Mouse (Mus musculus): Measurements from ENCODE around the gene Gns.

Gns gene

DNA sequence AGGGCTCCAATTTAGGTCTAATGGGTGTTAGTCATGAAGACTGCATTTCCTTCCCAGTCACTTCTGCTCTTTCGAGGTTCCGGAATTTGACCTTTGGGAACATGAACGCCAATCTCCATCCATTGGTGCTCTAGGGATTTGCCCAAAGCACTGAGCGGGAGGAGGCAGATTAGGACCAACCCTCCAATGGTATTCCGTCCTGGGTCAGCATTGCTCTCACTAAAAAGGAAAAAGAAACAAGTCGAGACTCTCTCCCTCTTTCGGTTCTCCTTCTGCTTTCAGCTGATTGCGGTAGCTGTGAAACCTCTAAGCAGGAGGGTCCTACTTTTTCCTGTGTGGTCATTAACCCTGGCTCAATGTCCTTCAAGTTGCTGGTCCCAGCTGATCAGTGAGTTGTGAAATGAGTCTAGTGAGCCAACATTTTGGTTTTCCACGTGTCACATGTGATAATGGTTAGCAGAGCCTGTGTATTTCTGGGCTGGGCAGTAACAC is 937 bp downstream of the Gns start:
- peak; percentile 84 for DNase-seq (ENCODE audit: low read depth)

DNA sequence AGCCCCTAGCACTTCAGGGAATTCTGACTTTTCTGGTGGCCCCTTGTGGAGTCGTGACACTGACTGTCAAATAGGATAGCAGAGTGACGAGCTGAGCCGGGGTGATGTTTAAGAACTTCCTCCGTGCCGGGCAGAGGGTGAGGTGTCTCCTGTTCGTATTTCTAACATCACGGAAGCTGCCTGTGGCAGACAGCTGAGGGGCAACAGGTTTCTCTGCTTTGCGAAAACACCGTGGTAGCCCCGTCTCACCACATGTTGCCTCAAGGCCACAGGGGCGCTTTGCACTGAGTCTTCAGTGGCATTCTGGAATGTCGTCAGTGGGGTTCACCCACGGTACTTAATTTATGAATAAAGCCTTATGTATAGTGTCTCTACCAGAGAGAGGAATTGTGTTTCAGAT is 2.4 kb downstream of the Gns start:
- DNase-seq (ENCODE audit: low read depth), result no peak

DNA sequence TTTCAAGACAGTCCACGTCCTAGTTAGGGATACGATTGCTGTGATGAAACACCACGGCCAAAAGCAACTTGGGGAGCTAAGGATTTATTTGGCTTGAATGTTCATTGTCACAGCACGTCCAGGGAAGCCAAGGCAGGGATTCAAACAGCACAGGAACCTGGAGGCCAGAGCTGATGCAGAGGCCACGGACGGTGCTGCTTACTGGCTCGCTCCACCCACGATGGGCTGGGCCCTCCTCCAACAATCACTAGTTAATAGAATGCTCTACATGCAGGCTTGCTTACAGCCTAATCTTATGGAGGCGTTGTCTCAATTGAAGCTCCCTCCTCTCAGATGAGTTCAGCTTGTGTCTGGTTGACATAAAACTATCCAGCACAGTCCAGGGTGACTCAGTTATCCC is 2.9 kb downstream of the Gns start:
- no peak for DNase-seq (ENCODE audit: low read depth)

DNA sequence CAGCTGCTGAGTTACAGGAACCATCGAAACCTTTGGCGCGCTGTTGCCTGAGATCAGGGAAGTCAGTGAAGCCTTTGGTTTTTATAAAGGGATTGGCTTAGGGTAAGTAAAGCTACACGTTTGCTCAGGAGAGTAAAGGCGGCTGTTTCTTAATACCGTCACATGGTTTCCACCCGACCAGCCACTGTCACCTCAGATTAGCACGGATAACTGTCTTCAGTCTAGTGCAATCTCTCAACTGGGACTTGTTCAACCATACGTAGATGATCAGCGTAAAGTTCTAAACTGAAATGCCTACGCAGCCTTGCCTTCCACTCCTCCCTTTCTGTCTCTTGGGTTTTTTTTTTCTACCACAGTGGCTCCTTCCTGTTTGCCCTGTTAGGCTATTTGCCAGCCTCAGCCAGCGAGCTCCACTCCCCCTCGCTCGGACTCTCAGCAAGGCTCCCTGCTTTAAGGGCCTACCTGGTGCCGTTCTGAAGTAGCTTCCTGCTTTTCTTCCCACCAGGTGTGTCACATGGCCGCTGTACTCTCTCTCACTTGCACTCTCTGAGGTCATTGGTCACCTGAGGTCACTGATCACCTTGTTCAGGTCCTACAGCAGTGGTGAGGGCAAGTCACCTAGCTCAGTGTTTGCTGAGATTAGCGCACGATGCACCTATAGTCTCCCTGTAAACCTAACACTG is 4.0 kb downstream of the Gns start:
- no peak for DNase-seq (ENCODE audit: low read depth)

DNA sequence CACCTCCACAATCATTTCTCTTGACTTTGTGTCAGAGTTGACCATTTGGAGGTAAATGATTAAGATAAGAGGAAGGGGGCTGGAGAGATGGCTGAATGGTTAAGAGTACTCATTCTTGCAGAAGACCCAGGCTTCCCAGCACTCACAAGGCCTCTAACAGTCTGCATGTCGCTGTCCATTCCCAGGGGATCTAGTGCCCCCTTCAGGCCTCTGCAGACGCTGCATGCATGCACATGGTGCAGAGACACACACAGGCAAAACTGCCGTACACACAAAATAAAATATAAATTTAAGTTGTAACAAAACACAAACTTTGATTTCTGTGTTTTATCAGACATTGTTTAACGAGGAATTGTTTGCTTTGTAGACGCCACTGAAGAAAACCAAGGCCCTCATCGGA is 5.9 kb downstream of the Gns start:
- DNase-seq (ENCODE audit: low read depth), result peak; percentile 25

DNA sequence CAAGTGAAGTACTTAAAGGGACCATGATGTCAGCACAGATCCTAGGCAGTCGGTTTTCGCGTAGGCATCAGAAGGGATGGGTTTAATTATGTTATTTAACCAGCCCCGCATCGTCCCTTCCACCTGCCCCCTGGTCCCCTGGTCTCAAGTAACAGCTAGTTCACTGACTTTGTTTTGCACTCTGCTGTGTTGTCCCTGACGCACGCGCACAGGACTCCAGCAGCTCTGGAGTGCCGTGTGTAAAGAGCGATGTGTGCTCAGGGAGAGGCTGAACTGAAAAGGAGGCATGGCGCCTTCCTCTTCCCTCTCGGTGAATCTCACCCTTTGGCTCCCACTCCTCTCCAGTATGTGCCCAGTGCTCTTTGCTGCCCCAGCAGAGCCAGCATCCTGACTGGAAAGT is 9.1 kb downstream of the Gns start:
- no peak for DNase-seq (ENCODE audit: low read depth)

DNA sequence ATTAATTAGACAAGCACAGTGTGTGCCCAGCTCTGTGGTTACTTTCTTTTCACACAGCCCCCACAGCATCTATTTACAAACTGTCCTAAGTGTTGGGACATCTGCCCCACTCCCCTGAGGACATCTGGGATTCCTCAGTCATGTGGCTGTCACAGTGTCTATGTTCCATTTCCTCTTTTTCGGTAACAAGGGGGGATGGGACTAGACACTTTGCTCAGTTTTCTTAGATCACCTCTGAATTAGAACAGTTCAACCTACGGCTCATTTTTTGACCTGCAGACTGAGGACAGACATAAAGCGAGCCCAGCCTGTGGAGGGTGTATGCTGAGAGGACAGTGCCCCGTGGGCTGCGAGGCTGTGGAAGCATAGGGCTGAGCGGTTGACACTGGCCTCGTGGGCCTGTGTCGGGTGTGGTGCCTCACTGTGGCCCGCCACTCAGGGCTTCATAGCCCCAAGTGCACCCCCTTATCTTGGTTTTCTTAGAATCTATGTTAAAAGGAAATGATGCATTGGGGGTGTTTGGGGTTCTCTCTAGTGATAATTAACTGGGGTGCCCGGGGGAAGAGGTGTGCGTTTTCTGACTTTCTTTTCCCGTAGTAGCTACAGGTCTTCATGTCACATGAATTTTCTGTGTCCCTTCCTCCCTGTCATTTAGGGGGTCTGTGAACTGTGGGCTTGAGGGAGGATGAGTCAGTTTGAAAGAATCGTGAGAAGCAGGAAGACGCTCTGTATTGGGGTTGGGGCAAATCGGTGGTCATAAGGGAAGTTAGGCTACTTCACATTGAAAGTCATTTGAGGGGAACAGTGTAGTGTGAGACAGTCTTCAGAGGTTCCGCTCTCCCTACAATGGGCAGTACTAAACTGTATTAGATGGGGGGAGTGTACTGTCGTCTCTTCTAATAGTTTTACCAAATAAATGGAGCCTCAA is 10.1 kb downstream of the Gns start:
- DNase-seq (ENCODE audit: low read depth), result no peak

DNA sequence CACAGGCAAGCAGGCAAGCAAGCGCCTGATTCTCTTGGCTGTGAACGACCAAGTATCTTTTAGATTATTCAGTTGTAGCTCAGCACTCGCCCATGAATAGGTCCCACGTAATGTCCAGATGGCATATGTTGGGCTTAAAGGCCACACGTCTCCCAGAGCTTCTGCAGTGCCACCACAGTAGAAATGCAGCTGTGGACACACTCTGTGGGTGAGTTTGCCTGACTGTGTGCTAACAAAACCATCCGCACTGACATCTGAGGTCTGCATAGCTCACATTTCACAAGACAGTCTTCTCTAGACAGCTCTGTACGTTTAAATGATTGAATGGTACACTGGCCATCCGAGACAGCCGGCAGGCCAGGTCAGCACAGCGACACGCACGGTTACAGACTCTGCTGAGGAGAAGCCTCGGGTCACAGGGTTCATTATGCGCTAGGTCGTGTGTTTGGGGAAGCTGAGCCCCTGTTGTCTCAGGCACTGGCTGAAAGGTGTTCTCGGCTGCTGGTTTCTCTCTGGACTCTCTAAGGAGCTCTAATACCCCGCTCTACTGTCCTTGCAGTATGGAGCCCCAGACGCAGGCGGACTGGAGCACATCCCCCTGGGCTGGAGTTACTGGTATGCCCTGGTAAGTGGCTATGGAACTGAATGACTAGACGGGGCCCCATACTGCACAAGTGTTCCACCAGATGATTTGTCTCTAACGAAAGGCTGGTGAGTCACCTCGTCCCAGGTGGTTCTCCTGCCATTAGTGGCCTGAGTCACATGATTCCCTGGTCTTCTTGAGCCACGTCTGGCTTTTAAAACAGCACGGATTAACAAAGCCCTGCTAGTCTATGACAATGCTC is 11.0 kb downstream of the Gns start:
- no peak for DNase-seq (ENCODE audit: low read depth)

DNA sequence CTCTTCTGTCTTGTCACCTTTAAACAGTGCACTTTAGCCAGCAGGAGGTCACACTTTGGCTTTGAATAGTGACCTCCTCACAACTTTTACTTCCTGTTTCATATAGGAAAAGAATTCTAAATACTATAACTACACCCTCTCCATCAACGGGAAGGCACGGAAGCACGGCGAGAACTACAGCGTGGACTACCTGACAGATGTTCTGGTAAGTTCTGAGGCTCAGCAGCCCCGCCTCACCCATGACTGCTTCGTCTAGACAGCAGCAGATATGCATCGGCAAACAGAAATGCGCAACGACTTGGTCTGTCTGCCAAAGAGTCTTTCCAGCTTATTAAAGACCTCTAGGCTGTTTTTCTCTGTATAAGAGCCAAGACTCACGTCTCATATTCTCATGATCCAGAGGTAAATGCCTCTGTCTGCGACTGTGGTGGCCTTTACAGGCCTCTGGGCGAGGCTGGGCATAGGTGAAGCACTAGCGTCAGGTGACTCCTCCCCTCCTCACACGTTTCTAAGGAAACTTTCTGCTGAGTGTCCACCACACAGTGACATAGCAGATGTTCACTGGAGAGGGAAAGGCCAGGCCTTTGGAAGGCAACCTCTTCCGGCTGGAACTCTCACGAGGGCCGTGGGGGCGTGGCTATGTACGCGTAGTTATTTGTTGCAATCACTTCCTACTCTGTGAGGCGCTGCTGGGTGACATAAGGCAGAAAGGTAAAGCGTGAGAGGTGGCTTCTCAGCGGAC is 11.8 kb downstream of the Gns start:
- DNase-seq (ENCODE audit: low read depth), result no peak

DNA sequence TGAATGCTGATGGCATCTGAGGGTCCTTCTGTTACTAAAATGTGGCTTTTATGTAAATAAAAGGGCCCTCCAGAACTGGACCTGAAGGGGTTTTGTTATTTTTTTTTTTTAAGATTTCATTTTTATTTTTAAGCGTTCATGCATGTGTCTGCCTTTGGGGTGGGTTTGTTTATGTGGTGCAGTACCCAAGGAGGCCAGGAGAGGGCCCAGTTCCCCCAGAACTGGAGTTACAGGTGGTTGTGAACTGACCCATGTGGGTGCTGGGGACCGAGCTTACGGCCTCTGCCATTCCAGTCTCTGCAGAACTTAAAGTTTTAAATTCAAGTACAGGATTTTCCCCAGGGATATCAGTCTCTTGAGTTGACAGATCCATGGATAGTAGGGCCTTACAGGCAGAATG is 14.5 kb downstream of the Gns start:
- peak; percentile 23 for DNase-seq (ENCODE audit: low read depth)

DNA sequence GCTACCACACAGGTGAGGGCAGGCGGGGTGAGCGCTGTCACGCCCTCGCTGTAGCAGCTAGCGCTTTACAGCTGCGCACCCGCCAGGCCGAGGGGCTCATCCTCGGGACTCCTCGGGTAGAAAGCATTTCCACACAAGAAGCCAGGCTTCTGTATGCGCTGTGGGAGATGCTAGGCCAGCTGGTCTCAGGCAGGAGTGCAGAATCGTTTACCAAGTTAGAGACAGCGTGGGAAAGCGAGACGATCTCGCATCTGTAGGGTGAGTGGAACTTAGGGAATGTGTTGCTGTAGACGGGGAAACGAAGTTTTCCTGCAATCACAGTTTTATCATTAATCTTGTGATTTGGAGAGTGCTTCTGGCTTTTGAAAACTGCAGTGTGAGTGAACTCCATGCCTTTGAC is 16.4 kb downstream of the Gns start:
- no peak for DNase-seq (ENCODE audit: low read depth)

DNA sequence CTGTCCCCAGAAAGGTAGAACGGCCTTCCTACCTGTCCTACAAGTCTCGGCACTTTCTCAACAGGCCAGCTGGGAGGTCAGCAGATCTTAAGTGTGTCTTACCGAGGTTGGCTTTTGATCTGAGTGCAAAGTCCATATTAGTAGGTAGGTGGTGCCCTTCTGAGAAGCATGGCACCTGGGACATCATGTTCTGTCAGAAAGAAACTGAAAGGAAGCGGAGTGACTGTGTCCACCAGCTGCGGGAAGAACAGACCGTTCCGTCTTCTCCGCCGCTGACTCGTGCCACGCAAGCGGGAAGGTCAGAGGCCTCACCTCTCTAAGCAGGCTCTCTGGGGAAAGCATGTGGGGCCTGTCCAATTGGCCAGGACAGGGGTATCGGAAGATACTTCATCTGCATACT is 19.8 kb downstream of the Gns start:
- no peak for DNase-seq (ENCODE audit: low read depth)

DNA sequence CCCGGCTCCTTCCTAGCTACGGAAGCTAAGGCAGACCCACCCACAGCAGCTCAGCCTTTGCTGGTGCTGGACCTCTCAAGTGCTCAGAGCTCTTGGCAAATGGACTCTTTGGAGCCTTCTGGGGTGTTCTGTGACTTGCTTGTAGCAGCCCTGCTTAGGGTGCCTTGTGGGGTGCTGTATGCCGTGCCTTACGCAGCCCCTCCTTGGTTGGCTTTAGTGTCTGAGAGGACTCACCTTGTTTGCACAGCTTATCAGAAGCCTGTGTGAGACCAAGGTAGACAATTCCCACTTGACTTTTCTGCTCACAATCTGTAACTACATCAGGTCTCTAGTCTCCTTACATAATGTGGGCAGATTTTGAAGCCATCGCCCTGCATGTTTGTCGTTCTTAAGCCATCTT is 20.8 kb downstream of the Gns start:
- no peak for DNase-seq (ENCODE audit: low read depth)

DNA sequence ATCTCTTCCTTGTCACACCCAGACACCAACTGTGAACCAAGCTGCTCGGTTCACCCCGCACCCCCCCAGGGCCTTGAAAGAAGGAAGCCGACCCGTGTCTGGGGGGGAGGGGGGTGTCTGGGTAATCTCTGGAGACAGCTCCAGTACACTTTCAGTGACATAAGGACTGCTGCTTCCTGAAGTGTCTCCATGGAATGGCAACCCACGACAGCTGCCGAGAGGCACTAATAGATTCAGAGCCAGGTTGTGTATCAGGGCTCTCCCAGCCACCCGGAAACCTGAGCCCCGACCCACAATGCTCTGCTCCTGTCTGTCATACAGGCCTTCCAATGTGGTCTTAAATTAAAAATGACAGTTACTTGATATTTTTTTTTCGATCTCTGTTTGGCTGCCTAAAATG is 21.5 kb downstream of the Gns start:
- DNase-seq (ENCODE audit: low read depth), result no peak

DNA sequence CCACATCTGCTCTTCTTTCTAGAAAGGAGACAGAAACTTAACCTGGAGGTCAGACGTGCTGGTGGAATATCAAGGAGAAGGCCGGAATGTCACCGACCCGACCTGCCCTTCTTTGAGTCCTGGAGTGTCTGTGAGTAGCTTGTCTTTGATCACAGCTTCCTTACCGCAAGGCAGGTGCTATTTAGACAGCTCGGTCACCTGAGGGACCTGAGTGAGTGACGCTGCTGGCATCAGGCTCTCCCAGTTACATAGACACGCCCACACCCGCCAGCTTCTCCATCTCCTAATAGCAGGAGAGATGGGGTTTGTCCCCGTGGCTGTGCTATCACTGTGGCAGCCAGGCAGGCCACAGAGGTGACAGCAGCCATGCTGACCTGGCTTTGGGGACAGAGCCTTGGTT is 25.7 kb downstream of the Gns start:
- DNase-seq (ENCODE audit: low read depth), result no peak

DNA sequence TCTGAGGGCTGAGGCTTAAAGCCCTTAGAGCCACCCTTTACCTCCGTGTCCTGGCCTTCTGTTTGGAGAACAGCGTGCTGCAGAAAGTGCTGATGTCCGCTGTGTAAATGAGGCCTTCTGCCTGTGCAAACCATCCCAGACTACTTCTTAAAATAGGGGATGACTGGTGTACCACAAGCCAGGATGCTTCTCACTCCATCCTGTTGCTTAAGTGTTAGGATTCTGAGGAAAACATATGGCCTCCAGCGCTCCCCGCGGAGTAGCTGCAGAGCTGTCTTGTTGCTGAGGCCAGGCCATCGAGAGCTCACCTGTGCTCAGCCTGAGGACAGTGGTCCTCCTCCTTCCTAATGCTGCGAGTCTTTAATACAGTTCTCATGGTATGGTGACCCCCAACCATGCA is 27.0 kb downstream of the Gns start:
- DNase-seq (ENCODE audit: low read depth), result no peak

DNA sequence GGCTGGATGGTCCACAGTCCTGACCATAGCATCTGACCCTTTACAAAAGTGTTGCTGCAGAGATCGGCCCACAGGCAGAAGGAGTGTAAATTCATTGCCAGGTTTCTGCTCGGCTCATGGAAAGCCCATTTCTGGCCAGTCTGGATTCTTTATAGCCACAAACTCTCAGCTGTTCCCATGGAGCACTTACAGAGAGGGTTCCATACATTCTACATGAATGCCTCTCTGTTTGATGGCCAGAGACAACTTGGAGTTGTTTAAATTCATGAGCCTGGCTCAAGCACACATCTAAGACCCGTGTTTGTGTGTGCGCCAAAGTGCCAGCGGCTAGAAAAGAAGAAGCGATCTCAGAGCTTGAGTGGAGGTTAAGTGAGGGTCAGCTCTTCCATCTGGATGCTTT is 29.4 kb downstream of the Gns start:
- DNase-seq (ENCODE audit: low read depth), result no peak

DNA sequence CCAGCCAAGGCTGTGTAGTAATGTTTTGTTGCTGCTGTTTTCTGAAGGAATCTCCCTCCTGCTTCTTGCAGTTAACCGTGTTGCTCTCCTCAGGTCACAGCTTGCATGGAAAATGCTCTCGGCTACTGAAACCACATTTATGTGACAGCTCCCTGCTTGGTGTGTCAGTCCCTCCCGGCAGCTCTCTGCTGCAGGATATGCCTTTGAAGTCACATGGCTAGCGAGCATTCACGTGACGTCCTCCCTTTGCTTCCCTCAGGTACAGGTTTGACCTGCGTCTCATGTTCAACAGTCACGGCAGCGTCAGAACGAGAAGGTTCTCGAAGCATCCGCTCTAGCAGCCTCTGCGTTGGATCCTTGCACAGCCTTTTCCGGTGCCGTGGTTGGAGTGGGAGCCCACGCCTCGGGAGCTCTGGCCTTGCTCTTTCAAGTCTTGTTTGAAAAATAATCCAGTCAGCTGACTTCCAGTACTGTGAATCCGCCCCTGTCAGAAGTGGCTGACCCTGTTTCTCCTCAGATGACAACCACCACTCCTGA is 30.0 kb downstream of the Gns start:
- DNase-seq (ENCODE audit: low read depth), result no peak

DNA sequence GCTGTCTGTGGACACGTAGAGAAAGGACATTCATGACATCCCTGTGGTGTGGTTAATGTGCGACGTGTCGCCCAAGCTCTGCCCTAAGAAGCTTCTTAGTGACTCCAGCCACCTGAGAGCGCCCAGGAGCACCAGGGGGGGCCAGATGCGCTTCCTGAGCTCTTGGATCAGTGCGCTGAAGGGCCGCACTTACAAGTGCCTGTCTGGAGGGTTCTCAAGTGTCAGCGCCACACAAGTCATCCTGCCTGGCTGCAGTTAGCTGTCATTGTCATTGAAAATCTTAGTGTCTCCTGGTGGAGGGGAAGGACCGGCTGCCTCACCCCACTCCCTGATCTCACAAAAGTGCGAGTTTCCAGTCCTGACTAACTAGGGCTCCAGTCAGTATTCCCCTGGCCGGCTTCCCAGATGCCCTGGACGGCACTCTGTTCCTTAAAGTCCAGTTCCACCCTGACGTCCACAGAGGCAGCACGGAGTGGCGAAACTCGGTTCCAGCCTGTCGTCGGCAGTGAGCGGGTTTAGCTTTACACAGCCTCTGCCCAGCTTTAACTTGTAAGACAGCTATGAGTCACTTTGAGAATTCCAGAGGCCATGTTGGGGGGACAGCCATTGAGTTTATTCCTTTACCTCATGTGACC is 30.8 kb downstream of the Gns start:
- DNase-seq (ENCODE audit: low read depth), result peak; percentile 41

DNA sequence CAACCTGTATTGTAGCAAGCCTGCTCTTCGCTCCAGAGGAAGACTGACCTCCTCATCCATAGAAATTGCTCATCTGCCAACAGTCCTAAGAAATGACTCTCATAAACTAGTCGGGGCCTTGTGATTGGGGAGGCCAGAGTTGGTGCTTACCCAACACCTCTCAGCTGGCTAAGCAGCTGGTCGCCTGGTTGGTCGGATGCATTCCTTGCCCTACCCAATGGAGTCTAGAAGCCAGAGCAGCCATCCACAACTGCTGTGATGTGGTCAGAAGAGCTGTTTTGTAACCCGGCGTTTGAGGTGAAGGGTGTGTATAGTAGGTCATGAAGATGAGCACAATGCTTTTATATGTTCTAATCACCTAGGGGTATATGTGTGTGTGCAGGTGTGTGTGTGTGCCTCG is 33.7 kb downstream of the Gns start:
- peak; percentile 13 for DNase-seq (ENCODE audit: low read depth)

DNA sequence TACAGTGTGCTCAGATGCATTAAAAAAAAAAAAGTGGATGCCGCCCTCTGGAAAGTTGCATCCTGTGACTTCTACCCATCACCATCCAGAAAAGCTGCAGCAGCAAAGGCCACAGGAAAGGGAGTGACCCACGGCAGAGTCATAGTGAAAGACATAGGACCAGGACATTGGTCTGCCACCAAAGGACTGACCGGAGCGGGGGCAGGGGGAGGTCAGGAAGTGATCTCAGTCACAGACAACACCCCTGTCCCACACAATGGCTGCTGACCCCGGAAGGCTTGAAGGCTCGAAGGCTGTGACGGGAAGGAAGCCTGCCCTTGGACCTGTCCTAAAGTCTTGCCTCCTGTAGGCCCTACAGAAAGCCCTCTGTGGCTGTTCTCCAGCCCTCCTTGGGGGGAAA is 36.1 kb downstream of the Gns start:
- DNase-seq (ENCODE audit: low read depth), result no peak
